Mouse (Mus musculus): ENCODE measurements around the gene Ppp1r9a. TPM values are rescaled to one million over a fixed set of nuclear protein-coding genes. Genes with fewer than 3 reads are reported as not detected.

Ppp1r9a gene
- polyA plus RNA-seq, 1 experiment from 2014 or later, result 27.0 TPM

DNA sequence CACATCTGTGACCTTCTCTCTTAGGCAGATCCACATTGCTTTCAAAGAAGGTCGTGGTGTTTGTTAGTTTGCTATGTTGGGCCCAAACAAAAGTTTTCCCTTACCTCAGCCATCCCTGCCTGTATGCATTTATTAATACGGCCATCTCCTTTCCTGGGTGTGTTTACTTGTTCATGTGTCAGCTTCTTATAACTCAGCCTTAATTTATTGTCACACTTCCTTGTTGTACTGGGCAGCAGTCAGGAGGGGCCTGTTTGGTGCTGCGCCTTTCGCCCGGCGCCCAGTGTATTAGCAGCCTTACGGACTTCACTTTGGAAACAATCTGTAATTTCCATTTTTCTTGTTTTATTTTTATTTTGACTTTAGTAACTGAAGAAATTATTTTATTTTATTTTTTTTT, 201.5 kb downstream of the Ppp1r9a start:
- no peak overlapping the region for H3K4me2 ChIP-seq
- H3K4me3 ChIP-seq (replicated peaks), result no peak overlapping the region
- no peak overlapping the region for H3K9ac ChIP-seq (replicated peaks)
- no peak for ATAC-seq (ENCODE audit: insufficient number of reproducible peaks, insufficient read depth, low FRiP score, low TSS enrichment, low read depth)
- H3K27me3 ChIP-seq, result no peaks in the 10 kb centered on the region
- H3K36me3 ChIP-seq, result no peaks in the 10 kb centered on the region
- WGBS, result 73% methylated on average over 7 of the region's 7 CpGs
- peaks cover 36% of the 10 kb centered on the region for H3K4me1 ChIP-seq (replicated peaks)
- H3K27ac ChIP-seq, result no peak overlapping the region
- no peaks in the 10 kb centered on the region for H3K9me3 ChIP-seq

- Histone ChIP-seq H3K36me3 (no peaks in the 10 kb centered on the region), H3K27me3 (no peaks in the 10 kb centered on the region), H3K9me3 (no peaks in the 10 kb centered on the region), H3K4me2 (no peak overlapping the region), H3K4me3 (replicated peaks) (no peak overlapping the region), H3K9ac (replicated peaks) (no peak overlapping the region), H3K4me1 (replicated peaks) (peaks cover 28% of the 10 kb centered on the region), H3K27ac (peak overlapping the region; percentile 86)
- no peak for ATAC-seq (ENCODE audit: insufficient number of reproducible peaks, insufficient read depth, low FRiP score, low TSS enrichment, low read depth)
- WGBS, result 16% methylated on average over 3 of the region's 3 CpGs
These were observed 205.8 kb downstream of the Ppp1r9a start for GRCm38 (mm10) chr6:5108494-5108893.

DNA sequence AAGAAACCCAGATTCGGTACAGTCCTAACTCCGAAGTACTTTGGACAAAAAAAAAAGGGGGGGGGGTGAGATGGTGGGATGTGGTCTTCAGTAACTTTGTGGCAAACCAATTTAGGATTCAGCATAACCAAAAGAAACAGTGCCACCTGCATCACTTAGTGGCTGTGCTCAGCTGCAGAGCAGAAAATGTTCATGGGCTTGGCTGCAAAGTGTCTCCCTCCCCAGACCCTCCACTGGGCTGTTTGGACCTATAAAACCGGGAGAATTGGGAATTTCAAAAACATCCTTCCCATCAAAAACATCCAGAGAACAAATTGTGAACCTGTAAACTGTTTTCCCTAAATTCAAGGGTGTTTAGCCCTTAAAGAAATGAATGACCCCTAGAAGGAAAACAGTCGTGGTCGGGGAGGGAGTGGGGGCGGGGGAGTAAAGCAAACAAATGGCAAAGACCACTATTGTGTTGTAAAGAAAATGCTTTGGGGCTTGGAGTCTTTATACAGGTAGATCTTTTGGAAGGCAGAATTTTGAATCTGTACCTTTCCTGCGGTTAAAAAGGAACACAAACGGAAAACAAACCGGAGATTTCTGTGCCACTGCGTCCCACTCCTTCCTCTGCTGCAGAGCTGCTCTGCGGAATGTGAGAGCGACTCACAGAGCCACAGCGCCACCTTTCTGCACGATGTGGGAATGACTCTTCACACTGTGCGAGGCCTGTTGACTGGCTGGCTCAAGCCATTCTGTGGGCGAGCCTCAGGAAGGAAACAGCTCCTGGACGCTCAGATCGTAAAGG, 207.4 kb downstream of the Ppp1r9a start:
- Histone ChIP-seq H3K4me2 (peak overlapping the region; percentile 53), H3K9me3 (no peaks in the 10 kb centered on the region), H3K27me3 (no peaks in the 10 kb centered on the region), H3K4me1 (replicated peaks) (peaks cover 27% of the 10 kb centered on the region), H3K4me3 (replicated peaks) (peak overlapping the region; percentile 27), H3K27ac (peak overlapping the region; percentile 80), H3K36me3 (peaks cover 7% of the 10 kb centered on the region), H3K9ac (replicated peaks) (no peak overlapping the region; the same call in 1 of the 2 replicates)
- ATAC-seq (ENCODE audit: insufficient number of reproducible peaks, insufficient read depth, low FRiP score, low TSS enrichment, low read depth), result peak; percentile 89
- 2% methylated on average over 18 of the region's 18 CpGs for WGBS

- Histone ChIP-seq H3K9ac (replicated peaks) (no peak overlapping the region; the same call in 1 of the 2 replicates), H3K27ac (peak overlapping the region; percentile 69), H3K4me1 (replicated peaks) (peaks cover 27% of the 10 kb centered on the region)
These were observed 208.0 kb downstream of the Ppp1r9a start for GRCm38 (mm10) chr6:5110715-5111048.

GRCm38 (mm10) chr6:5113103-5113502, 210.4 kb downstream of the Ppp1r9a start:
- Histone ChIP-seq H3K9me3 (no peaks in the 10 kb centered on the region), H3K27me3 (no peaks in the 10 kb centered on the region), H3K27ac (no peak overlapping the region), H3K4me2 (peak overlapping the region; percentile 2; the same call in 1 of the 2 replicates), H3K4me3 (replicated peaks) (no peak overlapping the region), H3K36me3 (peaks cover 32% of the 10 kb centered on the region), H3K9ac (replicated peaks) (no peak overlapping the region), H3K4me1 (replicated peaks) (peaks cover 27% of the 10 kb centered on the region)
- ATAC-seq (ENCODE audit: insufficient number of reproducible peaks, insufficient read depth, low FRiP score, low TSS enrichment, low read depth), result no peak
- WGBS, result 18% methylated on average over 8 of the region's 8 CpGs

More at GRCm38 (mm10) chr6:5110715-5111048, 208.0 kb downstream of the Ppp1r9a start:
- WGBS, result 1% methylated on average over 3 of the region's 3 CpGs
- no peak for ATAC-seq (ENCODE audit: insufficient number of reproducible peaks, insufficient read depth, low FRiP score, low TSS enrichment, low read depth)
- no peaks in the 10 kb centered on the region for H3K27me3 ChIP-seq
- H3K36me3 ChIP-seq, result peaks cover 13% of the 10 kb centered on the region
- H3K4me3 ChIP-seq (replicated peaks), result 0 out of 2 replicates have a peak overlapping the region, but pooled peaks have one; percentile 27
- peak overlapping the region; percentile 53 for H3K4me2 ChIP-seq
- H3K9me3 ChIP-seq, result no peaks in the 10 kb centered on the region

- H3K9ac ChIP-seq (replicated peaks), result no peak overlapping the region
- H3K36me3 ChIP-seq, result peaks cover 32% of the 10 kb centered on the region
- no peak overlapping the region for H3K4me2 ChIP-seq
- no peak overlapping the region for H3K27ac ChIP-seq
- no peaks in the 10 kb centered on the region for H3K9me3 ChIP-seq
- 63% methylated on average over 5 of the region's 5 CpGs for WGBS
- H3K27me3 ChIP-seq, result no peaks in the 10 kb centered on the region
- no peak overlapping the region for H3K4me3 ChIP-seq (replicated peaks)
- no peak for ATAC-seq (ENCODE audit: insufficient number of reproducible peaks, insufficient read depth, low FRiP score, low TSS enrichment, low read depth)
- peaks cover 27% of the 10 kb centered on the region for H3K4me1 ChIP-seq (replicated peaks)
These were observed 211.0 kb downstream of the Ppp1r9a start for GRCm38 (mm10) chr6:5113734-5114133.

- H3K9me3 ChIP-seq, result no peaks in the 10 kb centered on the region
- H3K4me1 ChIP-seq (replicated peaks), result peaks cover 15% of the 10 kb centered on the region
- H3K4me2 ChIP-seq, result no peak overlapping the region
- 88% methylated on average over 7 of the region's 7 CpGs for WGBS
- ATAC-seq (ENCODE audit: insufficient number of reproducible peaks, insufficient read depth, low FRiP score, low TSS enrichment, low read depth), result no peak
- peaks cover 32% of the 10 kb centered on the region for H3K36me3 ChIP-seq
- no peaks in the 10 kb centered on the region for H3K27me3 ChIP-seq
- no peak overlapping the region for H3K4me3 ChIP-seq (replicated peaks)
- no peak overlapping the region for H3K27ac ChIP-seq
- H3K9ac ChIP-seq (replicated peaks), result no peak overlapping the region
These were observed 212.1 kb downstream of the Ppp1r9a start for GRCm38 (mm10) chr6:5114857-5115256.

GRCm38 (mm10) chr6:5119181-5119910, 216.6 kb downstream of the Ppp1r9a start:
- H3K4me2 ChIP-seq, result no peak overlapping the region

GRCm38 (mm10) chr6:5120229-5120628, 217.5 kb downstream of the Ppp1r9a start:
- Histone ChIP-seq H3K4me2 (no peak overlapping the region), H3K4me3 (replicated peaks) (no peak overlapping the region), H3K4me1 (replicated peaks) (no peaks in the 10 kb centered on the region), H3K27ac (no peak overlapping the region), H3K27me3 (no peaks in the 10 kb centered on the region), H3K36me3 (peaks cover 24% of the 10 kb centered on the region), H3K9me3 (no peaks in the 10 kb centered on the region), H3K9ac (replicated peaks) (no peak overlapping the region)
- 49% methylated on average over 3 of the region's 3 CpGs for WGBS
- no peak for ATAC-seq (ENCODE audit: insufficient number of reproducible peaks, insufficient read depth, low FRiP score, low TSS enrichment, low read depth)

More at GRCm38 (mm10) chr6:5119181-5119910, 216.6 kb downstream of the Ppp1r9a start:
- 88% methylated on average over 15 of the region's 15 CpGs for WGBS
- H3K27ac ChIP-seq, result no peak overlapping the region
- no peaks in the 10 kb centered on the region for H3K9me3 ChIP-seq
- no peaks in the 10 kb centered on the region for H3K4me1 ChIP-seq (replicated peaks)
- H3K9ac ChIP-seq (replicated peaks), result no peak overlapping the region
- H3K4me3 ChIP-seq (replicated peaks), result no peak overlapping the region
- H3K27me3 ChIP-seq, result no peaks in the 10 kb centered on the region
- ATAC-seq (ENCODE audit: insufficient number of reproducible peaks, insufficient read depth, low FRiP score, low TSS enrichment, low read depth), result no peak
- H3K36me3 ChIP-seq, result peaks cover 27% of the 10 kb centered on the region

- no peaks in the 10 kb centered on the region for H3K27me3 ChIP-seq
- H3K9ac ChIP-seq (replicated peaks), result no peak overlapping the region
- H3K4me2 ChIP-seq, result no peak overlapping the region
- no peaks in the 10 kb centered on the region for H3K36me3 ChIP-seq
- 0 out of 2 replicates have a peak, but pooled peaks have one; percentile 42 for ATAC-seq (ENCODE audit: insufficient number of reproducible peaks, insufficient read depth, low FRiP score, low TSS enrichment, low read depth)
- no peaks in the 10 kb centered on the region for H3K9me3 ChIP-seq
- 66% methylated on average over 14 of the region's 14 CpGs for WGBS
- H3K4me3 ChIP-seq (replicated peaks), result no peak overlapping the region
- peaks cover 24% of the 10 kb centered on the region for H3K4me1 ChIP-seq (replicated peaks)
- H3K27ac ChIP-seq, result no peak overlapping the region
These were observed 226.8 kb downstream of the Ppp1r9a start for GRCm38 (mm10) chr6:5129364-5130093.

GRCm38 (mm10) chr6:5134986-5135385, 232.3 kb downstream of the Ppp1r9a start:
- H3K36me3 ChIP-seq, result peaks cover 4% of the 10 kb centered on the region; the same call in 1 of the 2 replicates
- peaks cover 26% of the 10 kb centered on the region for H3K4me1 ChIP-seq (replicated peaks)
- no peaks in the 10 kb centered on the region for H3K27me3 ChIP-seq
- 78% methylated on average over 6 of the region's 6 CpGs for whole genome bisulfite sequencing
- no peak for ATAC-seq (ENCODE audit: insufficient number of reproducible peaks, insufficient read depth, low FRiP score, low TSS enrichment, low read depth)
- H3K4me2 ChIP-seq, result no peak overlapping the region
- no peak overlapping the region for H3K4me3 ChIP-seq (replicated peaks)
- H3K27ac ChIP-seq, result no peak overlapping the region
- no peaks in the 10 kb centered on the region for H3K9me3 ChIP-seq
- H3K9ac ChIP-seq (replicated peaks), result no peak overlapping the region

All from limb, embryonic 12.5 days (tissue).